Comparison of ENCODE assay signal across 8 mouse cellular contexts in the genomic region with DNA sequence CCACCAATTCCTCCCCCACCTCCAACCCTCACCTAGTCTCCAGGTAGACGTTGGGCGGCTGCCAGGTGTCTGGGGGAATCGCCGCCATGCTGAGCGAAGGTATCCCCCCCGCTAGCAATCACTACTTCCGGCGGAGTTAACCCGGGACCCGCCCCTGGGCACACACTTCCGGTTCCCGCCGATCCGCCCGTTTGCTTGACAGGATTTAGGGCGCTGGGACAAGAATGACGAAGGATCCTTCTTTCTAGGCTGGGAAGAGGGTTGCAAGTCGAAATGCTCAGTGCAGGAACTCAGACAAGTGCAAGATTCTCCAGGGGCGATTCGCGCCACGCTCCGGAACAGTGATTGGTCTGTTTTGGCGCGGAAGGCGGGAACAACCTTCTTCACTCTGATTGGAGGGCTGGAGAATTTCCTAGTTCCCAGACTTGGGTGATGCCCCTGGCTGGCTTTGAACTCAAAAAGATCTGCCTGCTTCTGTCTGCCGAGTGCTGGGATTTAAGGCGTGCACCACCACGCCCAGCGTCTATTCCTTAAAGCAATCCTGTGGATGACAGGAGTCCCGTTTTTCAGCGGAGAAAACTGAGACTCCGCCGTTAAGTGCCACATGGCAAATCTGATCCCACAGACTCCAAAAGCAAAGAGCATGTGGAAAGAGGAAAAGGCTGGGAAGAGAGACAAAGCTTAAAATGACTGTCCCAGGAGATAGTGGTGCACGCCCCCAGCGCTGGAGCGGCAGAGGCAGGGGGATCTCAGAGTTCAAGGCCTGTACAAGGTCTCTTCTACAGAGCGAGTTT. TPM values are rescaled to one million over a fixed set of nuclear protein-coding genes. Genes with fewer than 3 reads are reported as not detected.
DNase-seq lines count a peak whose midpoint lies in the region; ATAC-seq and TF ChIP-seq lines count a peak whose summit lies in the region.

A gene (minus strand): TSS at position 347 of the 794 bp plus-strand sequence.

- H3K4me3 ChIP-seq in E14TG2a.4 (replicated peaks; ENCODE audit: low read length): peak within 1 kb of the TSS; percentile 87
- peak within 1 kb of the TSS; percentile 90 for H3K4me3 ChIP-seq in forebrain, embryonic 11.5 days (ENCODE audit: low read depth, low read length)
- peak within 1 kb of the TSS; percentile 73 for H3K4me3 ChIP-seq in heart, embryonic 16.5 days (ENCODE audit: low read length)
- H3K4me3 ChIP-seq in liver, postnatal 0 days (ENCODE audit: low read depth, low read length): peak within 1 kb of the TSS; percentile 81
- H3K4me3 ChIP-seq in neural tube, embryonic 14.5 days (ENCODE audit: low read depth, low read length): peak within 1 kb of the TSS; percentile 80

- peaks cover 25% of the 10 kb centered on the region for H3K36me3 ChIP-seq in E14TG2a.4 (ENCODE audit: insufficient read depth, low read length)
- H3K36me3 ChIP-seq in forebrain, embryonic 11.5 days (ENCODE audit: control insufficient read depth, insufficient read depth, low read length): no peaks in the 10 kb centered on the region; the same call in 1 of the 2 replicates
- H3K36me3 ChIP-seq in heart, embryonic 16.5 days (ENCODE audit: control insufficient read depth, insufficient read depth): peaks cover 7% of the 10 kb centered on the region; the same call in 1 of the 2 replicates
- peaks cover 6% of the 10 kb centered on the region; the same call in 1 of the 2 replicates for H3K36me3 ChIP-seq in liver, postnatal 0 days (replicated peaks; ENCODE audit: insufficient read depth, low read length)
- H3K36me3 ChIP-seq in neural tube, embryonic 14.5 days (ENCODE audit: control insufficient read depth, insufficient read depth, low read length): no peaks in the 10 kb centered on the region

- peak; percentile 70 for DNase-seq in c-Kit-positive CD71-negative TER-119-negative erythroid progenitor cells, embryonic 14.5 days (ENCODE audit: low read depth)
- DNase-seq in forebrain, embryonic 11.5 days (ENCODE audit: low spot score): peak; percentile 88
- peak; percentile 77 to 91 for DNase-seq in kidney, postnatal 36 days
- peak; percentile 87 for DNase-seq in liver, postnatal 0 days
- peak; percentile 91 for DNase-seq in testis, postnatal 10 days (ENCODE audit: low spot score)

- peaks cover 50% of the 10 kb centered on the region for H3K4me1 ChIP-seq in E14TG2a.4 (replicated peaks; ENCODE audit: low read depth, low read length)
- H3K4me1 ChIP-seq in forebrain, embryonic 11.5 days (replicated peaks; ENCODE audit: control insufficient read depth, insufficient read depth, low read length): peaks cover 12% of the 10 kb centered on the region; the same call in 1 of the 2 replicates
- peaks cover 29% of the 10 kb centered on the region for H3K4me1 ChIP-seq in heart, embryonic 16.5 days (ENCODE audit: control insufficient read depth, insufficient read depth, low read length)
- H3K4me1 ChIP-seq in liver, postnatal 0 days (ENCODE audit: insufficient read depth): peaks cover 32% of the 10 kb centered on the region
- H3K4me1 ChIP-seq in neural tube, embryonic 14.5 days (ENCODE audit: control insufficient read depth, insufficient read depth, low read length): peaks cover 18% of the 10 kb centered on the region

- TF ChIP-seq EP300 in liver, postnatal 0 days (IDR thresholded peaks at IDR 0.05; ENCODE audit: low read depth): peak; percentile 79

- H3K9me3 ChIP-seq in E14TG2a.4 (ENCODE audit: low read length): no peaks in the 10 kb centered on the region
- no peaks in the 10 kb centered on the region for H3K9me3 ChIP-seq in forebrain, embryonic 11.5 days (ENCODE audit: control insufficient read depth, low read length)
- H3K9me3 ChIP-seq in heart, embryonic 16.5 days (replicated peaks; ENCODE audit: control insufficient read depth, low read length): no peaks in the 10 kb centered on the region
- no peaks in the 10 kb centered on the region for H3K9me3 ChIP-seq in liver, postnatal 0 days (ENCODE audit: low read length)
- no peaks in the 10 kb centered on the region for H3K9me3 ChIP-seq in neural tube, embryonic 14.5 days (ENCODE audit: control insufficient read depth, low read length)

- peak within 1 kb of the TSS; percentile 85 for H3K4me2 ChIP-seq in forebrain, embryonic 11.5 days (ENCODE audit: low read depth, low read length, severe bottlenecking)
- peak within 1 kb of the TSS; percentile 73 for H3K4me2 ChIP-seq in heart, embryonic 16.5 days (ENCODE audit: low read depth, low read length)
- peak within 1 kb of the TSS; percentile 74 for H3K4me2 ChIP-seq in liver, postnatal 0 days (ENCODE audit: low read depth, low read length)
- peak within 1 kb of the TSS; percentile 69 for H3K4me2 ChIP-seq in neural tube, embryonic 14.5 days (ENCODE audit: low read depth, low read length)

- no peak for TF ChIP-seq CTCF in E14TG2a.4 (conservative IDR thresholded peaks at IDR 0.05; ENCODE audit: low read length)
- TF ChIP-seq CTCF in liver, postnatal 0 days (IDR thresholded peaks at IDR 0.05; ENCODE audit: low read depth): no peak

- peak; percentile 72 for ATAC-seq in forebrain, embryonic 11.5 days (replicated peaks; ENCODE audit: low FRiP score)
- ATAC-seq in heart, embryonic 16.5 days (replicated peaks; ENCODE audit: extremely low read depth, insufficient read depth, low FRiP score): peak; percentile 77
- peak; percentile 60 for ATAC-seq in liver, postnatal 0 days
- ATAC-seq in neural tube, embryonic 14.5 days (ENCODE audit: low read depth): peak; percentile 66; the same call in 1 of the 2 replicates

- H3K27ac ChIP-seq in forebrain, embryonic 11.5 days (ENCODE audit: low read depth, low read length): peak within 1 kb of the TSS; percentile 99
- H3K27ac ChIP-seq in heart, embryonic 16.5 days (ENCODE audit: low read length): peak within 1 kb of the TSS; percentile 99
- H3K27ac ChIP-seq in liver, postnatal 0 days (ENCODE audit: low read depth): peak within 1 kb of the TSS; percentile 97
- peak within 1 kb of the TSS; percentile 94 for H3K27ac ChIP-seq in neural tube, embryonic 14.5 days (ENCODE audit: low read depth, low read length)

- 6% methylated on average over 38 of the region's 38 CpGs for WGBS in forebrain, embryonic 11.5 days
- 8% methylated on average over 38 of the region's 38 CpGs for WGBS in heart, embryonic 16.5 days
- 6% methylated on average over 38 of the region's 38 CpGs for WGBS in liver, postnatal 0 days (ENCODE audit: insufficient replicate concordance)
- WGBS in neural tube, embryonic 14.5 days: 7% methylated on average over 38 of the region's 38 CpGs

- no peaks in the 10 kb centered on the region for H3K27me3 ChIP-seq in E14TG2a.4 (ENCODE audit: insufficient read depth, low read length)
- no peaks in the 10 kb centered on the region for H3K27me3 ChIP-seq in forebrain, embryonic 11.5 days (ENCODE audit: control insufficient read depth, insufficient read depth, low read length)
- H3K27me3 ChIP-seq in heart, embryonic 16.5 days (ENCODE audit: control insufficient read depth, insufficient read depth, low read length): no peaks in the 10 kb centered on the region
- H3K27me3 ChIP-seq in liver, postnatal 0 days (ENCODE audit: insufficient read depth, low read length): no peaks in the 10 kb centered on the region
- no peaks in the 10 kb centered on the region for H3K27me3 ChIP-seq in neural tube, embryonic 14.5 days (ENCODE audit: control insufficient read depth, insufficient read depth, low read length)

- H3K9ac ChIP-seq in forebrain, embryonic 11.5 days (ENCODE audit: low read length): peak within 1 kb of the TSS; percentile 83
- H3K9ac ChIP-seq in heart, embryonic 16.5 days (ENCODE audit: low read length): peak within 1 kb of the TSS; percentile 86
- peak within 1 kb of the TSS; percentile 80 for H3K9ac ChIP-seq in liver, postnatal 0 days (replicated peaks)
- peak within 1 kb of the TSS; percentile 67 for H3K9ac ChIP-seq in neural tube, embryonic 14.5 days (replicated peaks; ENCODE audit: low read depth, low read length)

RNA-seq across cellular contexts. Expression of the gene that starts here (rescaled TPM):
- polyA plus RNA-seq in forebrain, embryonic 11.5 days (2014; fragmentation: Nextera tagmentation; extraction: Ambion mirVana): 180 and 188 TPM in 2 replicates
- 101 and 104 TPM in 2 replicates for polyA plus RNA-seq in heart, embryonic 16.5 days (2015; fragmentation: Nextera tagmentation; extraction: Ambion mirVana)
- polyA plus RNA-seq in liver, postnatal 0 days (2015; fragmentation: Nextera tagmentation; extraction: Ambion mirVana): 36.1 and 42.1 TPM in 2 replicates
- polyA plus RNA-seq in neural tube, embryonic 14.5 days (2014; fragmentation: Nextera tagmentation; extraction: Ambion mirVana): 96.4 and 96.9 TPM in 2 replicates

Comparison
In these comparisons a context has a peak if more than half of its experiments do, and no peak if none do; other contexts are left out.
1. Peak in every context shown above with its lines: DNase-seq, ATAC-seq, H3K4me3 ChIP-seq and H3K27ac ChIP-seq.